Mouse (Mus musculus): Measurements from ENCODE around the gene Gusb. TPM values are rescaled to one million over a fixed set of nuclear protein-coding genes. Genes with fewer than 3 reads are reported as not detected.

Gene Gusb
- polyA plus RNA-seq, 1 experiment from 2014 or later, result 264 TPM

DNA sequence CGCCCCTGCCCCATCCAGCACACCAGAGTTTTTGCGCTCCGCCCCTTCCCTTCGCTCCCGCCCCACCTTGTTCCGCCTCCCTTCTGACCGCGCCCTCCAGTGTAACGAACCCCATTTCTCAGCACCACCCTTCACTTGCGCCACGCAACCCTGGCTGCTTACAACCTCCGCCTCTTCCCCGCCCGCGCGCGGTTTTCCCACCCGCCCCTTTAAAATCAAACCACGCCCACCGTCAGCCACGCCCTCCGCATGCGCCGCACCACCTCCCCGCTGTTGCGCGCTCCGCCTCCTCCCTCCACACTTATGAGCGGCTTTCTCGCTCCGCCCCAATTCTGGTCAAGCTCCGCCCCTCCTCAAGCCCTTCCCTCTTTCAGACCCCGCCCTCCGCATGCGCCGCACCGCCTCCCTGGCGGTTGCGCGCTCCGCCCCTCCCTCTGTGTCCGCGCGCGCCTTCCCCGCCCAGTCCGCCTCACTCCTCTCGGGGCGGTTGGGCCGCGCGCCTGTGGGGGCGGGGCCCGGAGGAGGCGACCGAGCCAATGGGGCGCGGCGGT, 61.3 kb downstream of the Gusb start, which contains the start of gene Vkorc1l1:
Gene Vkorc1l1, plus strand, starts transcription at position 476 of the 551 bp plus-strand sequence.
- ATAC-seq, result peak; percentile 97
- H3K4me1 ChIP-seq (replicated peaks; ENCODE audit: control insufficient read depth, insufficient read depth, low read length), result no peaks in the 10 kb centered on the region
- WGBS, result 1% methylated on average over 55 of the region's 59 CpGs
- no peaks in the 10 kb centered on the region for H3K9me3 ChIP-seq (ENCODE audit: control insufficient read depth)
- H3K4me2 ChIP-seq (replicated peaks; ENCODE audit: low read depth), result peak within 1 kb of the TSS; percentile 78
- no peaks in the 10 kb centered on the region for H3K27me3 ChIP-seq (replicated peaks; ENCODE audit: control insufficient read depth, insufficient read depth, low read length)
- H3K4me3 ChIP-seq (ENCODE audit: low read depth, low read length), result peak within 1 kb of the TSS; percentile 88
- 0 out of 2 replicates have a peak, but pooled peaks cover 7% of the 10 kb centered on the region for H3K36me3 ChIP-seq (ENCODE audit: control insufficient read depth, insufficient read depth)
- H3K27ac ChIP-seq (ENCODE audit: low read depth, low read length), result peak within 1 kb of the TSS; percentile 88
- TF ChIP-seq CTCF (IDR thresholded peaks at IDR 0.05; ENCODE audit: low read depth), result no peak
- peak within 1 kb of the TSS; percentile 91 for H3K9ac ChIP-seq (ENCODE audit: low read depth, low read length)

DNA sequence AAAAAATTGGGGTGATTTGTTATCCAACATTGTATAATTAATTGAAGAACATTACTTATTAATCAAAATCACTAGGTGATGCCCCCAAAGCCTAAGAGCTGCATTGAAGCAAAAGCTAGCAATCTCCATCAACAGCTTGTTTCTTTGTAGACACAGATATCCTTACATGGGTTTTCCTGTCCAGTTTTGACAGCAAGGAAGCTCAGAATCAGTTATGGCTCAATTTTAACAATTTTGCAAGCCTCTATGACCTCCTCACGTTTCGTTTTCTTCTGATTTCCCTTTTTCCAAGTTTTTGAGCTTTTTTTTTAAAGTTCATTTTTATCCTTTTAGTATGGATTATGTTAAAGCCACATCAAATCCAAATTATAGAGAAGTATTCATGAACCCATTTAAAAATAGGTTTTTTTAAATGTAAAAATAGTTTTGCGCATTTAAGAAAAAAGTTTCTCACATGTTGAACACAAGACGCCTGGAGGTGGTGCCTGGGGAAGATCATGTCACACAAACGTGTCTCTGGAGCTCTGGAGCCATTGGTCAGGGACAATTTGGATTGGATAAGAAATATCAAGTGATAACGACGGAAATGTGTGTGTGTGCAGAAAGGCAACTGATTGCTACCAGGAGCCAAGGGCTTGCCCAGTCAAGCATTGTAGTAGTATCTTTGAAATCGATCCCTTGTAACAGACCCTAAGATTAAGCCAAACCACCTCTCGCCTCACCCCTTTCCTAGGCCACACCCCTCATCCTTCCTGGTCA, 61.9 kb downstream of the Gusb start:
- peak overlapping the region; percentile 57 for H3K4me2 ChIP-seq (replicated peaks; ENCODE audit: low read depth)
- no peaks in the 10 kb centered on the region for H3K9me3 ChIP-seq (ENCODE audit: control insufficient read depth)
- H3K4me1 ChIP-seq (replicated peaks; ENCODE audit: control insufficient read depth, insufficient read depth, low read length), result no peaks in the 10 kb centered on the region
- no peak overlapping the region for H3K27ac ChIP-seq (ENCODE audit: low read depth, low read length)
- peak overlapping the region; percentile 88 for H3K4me3 ChIP-seq (ENCODE audit: low read depth, low read length)
- 0 out of 2 replicates have a peak, but pooled peaks cover 7% of the 10 kb centered on the region for H3K36me3 ChIP-seq (ENCODE audit: control insufficient read depth, insufficient read depth)
- no peak overlapping the region for H3K9ac ChIP-seq (ENCODE audit: low read depth, low read length)
- no peak for TF ChIP-seq CTCF (IDR thresholded peaks at IDR 0.05; ENCODE audit: low read depth)
- H3K27me3 ChIP-seq (replicated peaks; ENCODE audit: control insufficient read depth, insufficient read depth, low read length), result no peaks in the 10 kb centered on the region
- ATAC-seq, result peak; percentile 5
- 3% methylated on average over 9 of the region's 9 CpGs for WGBS

DNA sequence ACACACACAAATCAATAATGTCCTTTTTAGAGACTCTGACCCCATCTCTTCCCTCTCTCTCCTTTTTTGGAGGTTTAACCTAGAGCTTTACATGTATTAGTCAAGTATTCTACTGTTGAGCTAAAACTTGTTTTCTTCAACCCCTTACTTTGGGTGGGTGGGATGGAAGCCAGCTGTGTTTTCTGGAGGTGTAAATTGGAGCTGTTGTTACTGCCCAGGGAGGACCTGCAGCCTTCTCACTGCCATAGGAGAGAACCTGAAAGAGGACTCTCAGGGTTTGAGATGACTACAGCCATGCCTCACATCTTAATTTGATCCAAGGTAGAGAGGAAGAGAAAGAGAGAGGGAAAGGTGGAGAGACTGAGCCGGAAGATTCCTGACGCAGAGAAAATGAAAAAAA, 62.6 kb downstream of the Gusb start:
- TF ChIP-seq CTCF (IDR thresholded peaks at IDR 0.05; ENCODE audit: low read depth), result no peak
- H3K4me1 ChIP-seq (replicated peaks; ENCODE audit: control insufficient read depth, insufficient read depth, low read length), result no peaks in the 10 kb centered on the region
- no peak overlapping the region; the same call in 1 of the 2 replicates for H3K4me2 ChIP-seq (replicated peaks; ENCODE audit: low read depth)
- H3K36me3 ChIP-seq (ENCODE audit: control insufficient read depth, insufficient read depth), result 0 out of 2 replicates have a peak, but pooled peaks cover 3% of the 10 kb centered on the region
- no peak overlapping the region for H3K27ac ChIP-seq (ENCODE audit: low read depth, low read length)
- no peak for ATAC-seq
- 59% methylated on average over 2 of the region's 2 CpGs for WGBS
- no peak overlapping the region for H3K9ac ChIP-seq (ENCODE audit: low read depth, low read length)
- H3K4me3 ChIP-seq (ENCODE audit: low read depth, low read length), result no peak overlapping the region
- H3K27me3 ChIP-seq (replicated peaks; ENCODE audit: control insufficient read depth, insufficient read depth, low read length), result no peaks in the 10 kb centered on the region
- H3K9me3 ChIP-seq (ENCODE audit: control insufficient read depth), result no peaks in the 10 kb centered on the region

Other genes starting within 250 kb of the Gusb start
- gene Psph, start 215.6 kb downstream of the Gusb start, polyA plus RNA-seq (2015; fragmentation: Nextera tagmentation; extraction: Ambion mirVana), result 22.2 and 23.6 TPM in 2 replicates
- gene Sumf2, start 156.1 kb downstream of the Gusb start, polyA plus RNA-seq (2015; fragmentation: Nextera tagmentation; extraction: Ambion mirVana), result 14.6 and 15.1 TPM in 2 replicates
- gene Chchd2, start 115.6 kb downstream of the Gusb start, polyA plus RNA-seq (2015; fragmentation: Nextera tagmentation; extraction: Ambion mirVana), result 1,534 and 1,607 TPM in 2 replicates
- gene Zbed5, start 107.3 kb downstream of the Gusb start, polyA plus RNA-seq (2015; fragmentation: Nextera tagmentation; extraction: Ambion mirVana), result 1.8 and 2.4 TPM in 2 replicates
- not detected in 2 replicates for gene Phkg1, start 104.5 kb downstream of the Gusb start, polyA plus RNA-seq (2015; fragmentation: Nextera tagmentation; extraction: Ambion mirVana)
- gene Nupr1l, start 94.5 kb downstream of the Gusb start, polyA plus RNA-seq (2015; fragmentation: Nextera tagmentation; extraction: Ambion mirVana), result 3.3 and 3.8 TPM in 2 replicates
- 84.7 and 92.1 TPM in 2 replicates for gene Vkorc1l1, start 61.1 kb downstream of the Gusb start, polyA plus RNA-seq (2015; fragmentation: Nextera tagmentation; extraction: Ambion mirVana)
- gene Asl, start 26.2 kb upstream of the Gusb start, polyA plus RNA-seq (2015; fragmentation: Nextera tagmentation; extraction: Ambion mirVana), result 148 and 182 TPM in 2 replicates
- gene Crcp, start 26.2 kb upstream of the Gusb start, polyA plus RNA-seq (2015; fragmentation: Nextera tagmentation; extraction: Ambion mirVana), result 39.5 and 41.6 TPM in 2 replicates
- 28.7 and 29.3 TPM in 2 replicates for gene Tpst1, start 70.3 kb upstream of the Gusb start, polyA plus RNA-seq (2015; fragmentation: Nextera tagmentation; extraction: Ambion mirVana)
- gene Kctd7, start 141.8 kb upstream of the Gusb start, polyA plus RNA-seq (2015; fragmentation: Nextera tagmentation; extraction: Ambion mirVana), result 2.4 and 2.9 TPM in 2 replicates
- gene Rabgef1, start 168.7 kb upstream of the Gusb start, polyA plus RNA-seq (2015; fragmentation: Nextera tagmentation; extraction: Ambion mirVana), result 21.1 and 21.9 TPM in 2 replicates
- gene Tmem248, start 214.0 kb upstream of the Gusb start, polyA plus RNA-seq (2015; fragmentation: Nextera tagmentation; extraction: Ambion mirVana), result 45.7 and 47.0 TPM in 2 replicates